Mouse (Mus musculus) hindbrain, embryonic 13.5 days (tissue): ENCODE data around the gene Kif14. TPM values are rescaled to one million over a fixed set of nuclear protein-coding genes. Genes with fewer than 3 reads are reported as not detected.

Experiments
- ATAC-seq: fragments of 200-750 bp; cut with Nextera tagmentation; 2 replicates; pipeline ENCODE4 v1.8.0; 2017; ENCODE audit warnings: moderate TSS enrichment; ENCODE audit not compliant: low FRiP score
- H3K27ac ChIP-seq: fragments of 300-500 bp; sonication (generic); 2 replicates; pipeline ENCODE4 v1.5.1; 2015; ENCODE audit warnings: inconsistent platforms, mild to moderate bottlenecking, moderate library complexity
- H3K27me3 ChIP-seq: fragments of 300-500 bp; sonication (generic); 2 replicates; pipeline ENCODE4 v1.6.1; 2015; ENCODE audit warnings: mild to moderate bottlenecking, inconsistent platforms
- H3K36me3 ChIP-seq: fragments of 300-500 bp; sonication (generic); 2 replicates; pipeline ENCODE4 v1.6.1; 2015; ENCODE audit warnings: mild to moderate bottlenecking, inconsistent platforms
- H3K4me1 ChIP-seq: fragments of 300-500 bp; sonication (generic); replicated peaks from 2 replicates; pipeline ENCODE4 v1.6.1; 2015; ENCODE audit warnings: inconsistent platforms
- H3K4me2 ChIP-seq: fragments of 300-500 bp; sonication (generic); 2 replicates; pipeline ENCODE4 v1.6.1; 2015; ENCODE audit warnings: inconsistent platforms, mild to moderate bottlenecking, moderate library complexity
- H3K4me3 ChIP-seq: fragments of 300-500 bp; sonication (generic); 2 replicates; pipeline ENCODE4 v1.5.1; 2015; ENCODE audit warnings: mild to moderate bottlenecking, inconsistent platforms
- H3K9ac ChIP-seq: fragments of 300-500 bp; sonication (generic); 2 replicates; pipeline ENCODE4 v1.6.1; 2015; ENCODE audit warnings: mild to moderate bottlenecking, inconsistent platforms
- H3K9me3 ChIP-seq: fragments of 300-500 bp; sonication (generic); 2 replicates; pipeline ENCODE4 v1.6.1; 2016; ENCODE audit warnings: inconsistent platforms
- WGBS: fragments of 180-500 bp; shearing (Covaris S2); methylation state at CpG from one replicate; pipeline ENCODE4 v1.1.7; 2015; 5-methylcytosine and 5-hydroxymethylcytosine counted together
- polyA plus RNA-seq: library from polyadenylated mRNA; unstranded; fragments of >200 nt; fragmentation: Nextera tagmentation; extraction: Ambion mirVana; gene quantifications from 2 replicates; pipeline ENCODE4 v1.2.1, GENCODE M21; 2015

The Kif14 gene
- polyA plus RNA-seq, 1 experiment from 2014 or later = 1.1 TPM

DNA sequence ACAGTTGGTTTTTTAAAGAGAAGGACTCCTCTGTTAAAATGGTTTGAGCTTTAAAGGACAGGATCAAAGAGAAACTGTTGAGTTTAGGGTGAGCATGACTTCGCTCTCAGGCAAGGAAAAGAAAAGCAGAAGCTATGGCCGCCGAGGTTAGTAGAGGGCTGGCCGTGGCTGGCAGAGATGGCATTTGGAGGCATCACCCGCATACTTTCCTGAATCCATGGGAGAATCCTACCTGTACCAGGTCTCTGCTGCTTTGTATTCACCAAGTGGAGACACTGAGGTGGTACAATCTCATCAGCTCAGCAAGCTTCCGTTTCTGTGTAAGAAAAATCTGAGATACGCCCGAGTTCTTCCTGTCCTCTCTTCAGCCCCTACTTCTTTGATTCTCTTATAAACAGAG is 114.1 kb downstream of the Kif14 start:
- Histone ChIP-seq H3K9ac (no peak overlapping the region), H3K4me3 (no peak overlapping the region), H3K36me3 (no peaks in the 10 kb centered on the region), H3K4me1 (peaks cover 15% of the 10 kb centered on the region), H3K27ac (no peak overlapping the region), H3K27me3 (no peaks in the 10 kb centered on the region), H3K9me3 (no peaks in the 10 kb centered on the region), H3K4me2 (no peak overlapping the region)
- ATAC-seq = no peak
- WGBS = 91% methylated on average over 8 of the region's 8 CpGs

Other genes starting within 250 kb of the Kif14 start
- gene Inava, start 232.1 kb upstream of the Kif14 start, polyA plus RNA-seq = 3.4 and 3.5 TPM in 2 replicates
- gene Gpr25, start 205.5 kb upstream of the Kif14 start, polyA plus RNA-seq = 0.16 and 0.26 TPM in 2 replicates
- gene Camsap2, start 120.2 kb upstream of the Kif14 start, polyA plus RNA-seq = 28.2 TPM in 2 replicates
- gene Ddx59, start 51.1 kb upstream of the Kif14 start, polyA plus RNA-seq = 18.4 and 18.9 TPM in 2 replicates
- gene Zfp281, start 158.6 kb downstream of the Kif14 start, polyA plus RNA-seq = 25.0 and 25.6 TPM in 2 replicates